Mouse (Mus musculus): ENCODE measurements around the gene Unk.

DNA sequence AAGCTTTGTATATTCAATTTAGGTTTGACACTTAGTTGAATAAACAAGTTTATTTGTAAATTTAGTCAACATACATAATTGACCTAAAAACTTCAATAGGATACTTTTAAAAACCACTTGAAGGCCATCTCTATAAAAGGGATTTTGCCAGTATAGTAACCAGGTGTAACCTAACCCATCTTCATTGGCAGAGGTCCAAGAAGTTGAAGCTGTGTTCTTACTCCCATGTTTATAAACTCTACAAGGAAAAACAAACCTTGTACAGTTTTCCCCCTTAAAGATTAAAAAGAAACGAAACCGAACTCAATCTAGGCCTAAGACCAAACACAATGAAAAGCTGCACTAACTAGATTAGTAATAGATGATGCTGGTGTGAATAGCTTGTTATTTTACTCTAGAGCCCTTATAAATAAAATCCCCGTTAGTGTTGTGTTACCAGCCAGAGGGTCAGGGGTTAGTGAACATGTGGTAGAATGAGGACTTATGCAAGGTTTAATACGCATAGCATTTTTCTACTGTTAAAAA is 7.8 kb upstream of the Unk start:
- no peak for TF ChIP-seq CTCF (IDR thresholded peaks at IDR 0.05)
- TF ChIP-seq EP300 (IDR thresholded peaks at IDR 0.05): no peak

Measured in lung, postnatal 0 days (tissue).